Mouse (Mus musculus) effector memory CD4-positive, alpha-beta T cell, adult 7 months (primary cell): ENCODE measurements around the gene B020004J07Rik. TPM values are rescaled to one million over a fixed set of nuclear protein-coding genes. Genes with fewer than 3 reads are reported as not detected.

Source experiments
- polyA plus RNA-seq: library from polyadenylated mRNA; unstranded; fragments of 100-300 nt; shearing (Covaris generic); gene quantifications from one replicate; pipeline ENCODE4 v1.2.1, GENCODE M21; 2017

The B020004J07Rik gene
- not detected for polyA plus RNA-seq

GRCm38 (mm10) chr4:101843923-101844322, at the start of gene B020004J07Rik:
B020004J07Rik (minus strand) TSS chr4:101844023.

Other genes with a start within 250 kb of the B020004J07Rik start
- gene Leprot, start 196.3 kb downstream of the B020004J07Rik start, polyA plus RNA-seq: 36.9 TPM
- gene Lepr, start 126.6 kb downstream of the B020004J07Rik start, polyA plus RNA-seq: 0.55 TPM
- gene C130073F10Rik, start 49.8 kb upstream of the B020004J07Rik start, polyA plus RNA-seq: 0.43 TPM
- gene Gm12800, start 65.1 kb upstream of the B020004J07Rik start, polyA plus RNA-seq: not detected
- not detected for gene Gm12794, start 96.4 kb upstream of the B020004J07Rik start, polyA plus RNA-seq
- not detected for gene Gm12790, start 137.0 kb upstream of the B020004J07Rik start, polyA plus RNA-seq
- not detected for gene Gm12789, start 142.6 kb upstream of the B020004J07Rik start, polyA plus RNA-seq
- gene Pde4b, start 243.5 kb upstream of the B020004J07Rik start, polyA plus RNA-seq: 133 TPM